Mouse (Mus musculus) right cerebral cortex, postnatal 25 days (tissue): ENCODE results near the gene Cyp4f37.

Experiments used
- DNase-seq: peaks from one replicate; pipeline ENCODE4 v3.0.0; 2022

The Cyp4f37 gene

DNA sequence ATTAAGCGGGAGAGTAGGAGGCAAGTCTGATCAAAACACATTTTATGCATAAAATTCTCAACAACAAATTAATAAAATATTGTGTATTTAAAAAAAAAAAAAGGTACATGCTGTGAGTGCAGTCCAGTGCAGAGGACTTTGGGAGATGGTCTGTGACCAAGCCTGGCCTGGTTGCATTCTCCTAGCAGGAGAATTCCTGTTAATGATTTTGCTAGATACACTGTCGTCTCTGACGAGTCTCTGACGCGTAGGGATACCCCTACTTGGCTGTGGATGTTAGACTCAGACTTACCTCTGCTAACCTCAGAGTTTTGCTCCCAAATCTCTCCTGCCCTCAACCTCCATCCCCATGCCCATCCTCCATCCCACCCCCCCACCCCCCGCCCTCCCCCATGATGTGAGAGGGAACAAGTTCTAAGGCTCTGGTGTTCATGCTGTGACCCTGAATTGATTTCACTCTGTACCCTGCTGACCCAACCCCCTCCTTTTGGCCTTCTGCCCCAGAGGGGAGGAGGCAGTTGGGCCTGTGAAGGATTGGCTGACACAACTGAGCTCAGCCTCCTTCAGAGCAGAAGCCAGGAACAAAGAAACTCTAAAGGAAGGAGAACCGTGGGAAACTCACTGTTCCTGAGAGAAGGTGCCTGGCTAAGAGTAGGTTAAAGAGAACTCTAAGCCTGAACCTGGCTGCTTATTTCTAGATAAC lies 64.1 kb downstream of the Cyp4f37 start, which contains the start of gene Cyp4f15:
Cyp4f15 (plus strand) TSS at position 580 of the 703 bp plus-strand sequence.
- DNase-seq: peak; percentile 32
